Mouse (Mus musculus): ENCODE results near the gene Cadm4. TPM values are rescaled to one million over a fixed set of nuclear protein-coding genes. Genes with fewer than 3 reads are reported as not detected.

Gene Cadm4
- total and polyA plus RNA-seq, 3 experiments, result 0.16 to 0.59 (median 0.36) TPM

DNA sequence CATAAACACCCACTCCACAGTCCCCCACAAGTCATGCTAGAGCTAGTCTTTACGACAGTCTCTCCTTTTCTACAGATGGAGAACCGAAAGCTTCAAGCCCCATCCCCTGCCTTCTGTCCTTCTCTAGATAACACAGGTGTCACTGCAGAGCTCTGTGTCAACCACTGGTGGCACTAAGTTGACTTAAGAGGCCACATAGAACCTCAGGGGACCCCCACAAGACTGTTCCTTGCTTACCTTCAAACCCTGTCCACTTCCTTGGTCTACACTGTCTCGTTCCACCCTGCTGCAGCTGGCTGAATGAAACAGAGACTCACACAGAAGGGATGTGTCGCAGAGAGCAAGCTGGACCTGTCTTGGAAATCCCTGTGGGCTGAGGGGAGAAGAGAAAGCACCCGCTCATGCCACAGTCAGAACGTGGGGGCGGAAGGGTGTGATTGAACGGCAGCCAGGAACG lies 29.9 kb upstream of the Cadm4 start, which contains the start of gene Irgc1:
Gene Irgc1 (minus strand): TSS at position 443 of the 457 bp plus-strand sequence.
- Histone ChIP-seq H3K4me2 (ENCODE audit: insufficient read depth, low read depth, poor library complexity, severe bottlenecking) (peak within 1 kb of the TSS; percentile 88), H3K4me1 (ENCODE audit: control insufficient read depth in 1 of 2, insufficient read depth in 2 of 2) (peaks cover 18 to 50% of the 10 kb centered on the region in 2 experiments), H3K27ac (ENCODE audit: insufficient read depth, low read depth) (no peak within 1 kb of the TSS), H3K9me3 (replicated peaks; ENCODE audit: low read length) (peaks cover 3% of the 10 kb centered on the region), H3K79me2 (replicated peaks; ENCODE audit: control insufficient read depth, extremely low read depth, insufficient read depth, poor library complexity, severe bottlenecking) (no peaks in the 10 kb centered on the region), H3K36me3 (replicated peaks in 1 of 2; ENCODE audit: control insufficient read depth in 1 of 2, insufficient read depth in 1 of 2, low read length in 1 of 2) (no peaks in the 10 kb centered on the region), H3K9ac (ENCODE audit: insufficient read depth, low read depth) (no peak within 1 kb of the TSS), H3K27me3 (replicated peaks) (peaks cover 48% of the 10 kb centered on the region), H3K4me3 (replicated peaks in 1 of 3; ENCODE audit: low read depth in 2 of 3, low read length in 2 of 3, poor library complexity in 1 of 3) (no peak within 1 kb of the TSS)
- peak; percentile 85 for DNase-seq (ENCODE audit: extremely low read depth)
- TF ChIP-seq EP300 (IDR thresholded peaks at IDR 0.05; ENCODE audit: low read length) (peak; percentile 84), UBTF (IDR thresholded peaks at IDR 0.05; ENCODE audit: low read depth, low read length) (no peak), SIN3A (IDR thresholded peaks at IDR 0.05; ENCODE audit: low read length) (0 out of 2 replicates have a peak, but pooled peaks have one; percentile 13), MEF2A (IDR thresholded peaks at IDR 0.05; ENCODE audit: borderline replicate concordance, low read depth, low read length) (peak; percentile 56; the same call in 1 of the 2 replicates), ZNF384 (IDR thresholded peaks at IDR 0.05; ENCODE audit: low read depth, low read length) (no peak), JUN (IDR thresholded peaks at IDR 0.05; ENCODE audit: insufficient read depth, low read depth, low read length) (no peak), MAZ (IDR thresholded peaks at IDR 0.05; ENCODE audit: low read depth, low read length) (0 out of 2 replicates have a peak, but pooled peaks have one; percentile 14), ELF1 (IDR thresholded peaks at IDR 0.05; ENCODE audit: low read depth, low read length) (no peak; the same call in 1 of the 2 replicates), TCF12 (IDR thresholded peaks at IDR 0.05; ENCODE audit: low read depth, low read length) (peak; percentile 86), MYC (IDR thresholded peaks at IDR 0.05; ENCODE audit: low read depth, low read length) (no peak), POLR2AphosphoS2 (IDR thresholded peaks at IDR 0.05; ENCODE audit: low read depth, low read length) (no peak), TBP (conservative IDR thresholded peaks at IDR 0.05; ENCODE audit: low read depth, low read length) (no peak; the same call in 1 of the 2 replicates), JUND (conservative IDR thresholded peaks at IDR 0.05; ENCODE audit: low read depth, low read length) (no peak), RCOR1 (conservative IDR thresholded peaks at IDR 0.05; ENCODE audit: low read depth, low read length) (peak; percentile 57; the same call in 1 of the 2 replicates), CHD2 (IDR thresholded peaks at IDR 0.05; ENCODE audit: low read length) (no peak), ZC3H11A (IDR thresholded peaks at IDR 0.05; ENCODE audit: low read depth, low read length) (no peak), NRF1 (IDR thresholded peaks at IDR 0.05; ENCODE audit: low read depth, low read length) (0 out of 2 replicates have a peak, but pooled peaks have one; percentile 9), HCFC1 (IDR thresholded peaks at IDR 0.05; ENCODE audit: low read depth, low read length) (no peak; the same call in 1 of the 2 replicates), CTCF (conservative IDR thresholded peaks at IDR 0.05 in 1 of 2, IDR thresholded peaks at IDR 0.05 in 1 of 2; ENCODE audit: low read depth in 2 of 2, low read length in 2 of 2) (peak in 1 of 2 experiments; percentile 47; a peak in 2 of 4 replicates), POLR2A (IDR thresholded peaks at IDR 0.05; ENCODE audit: low read depth, low read length) (no peak), USF1 (IDR thresholded peaks at IDR 0.05; ENCODE audit: low read depth, low read length) (no peak), ETS1 (conservative IDR thresholded peaks at IDR 0.05; ENCODE audit: low read depth, low read length) (peak; percentile 75), USF2 (conservative IDR thresholded peaks at IDR 0.05; ENCODE audit: low read depth, low read length) (no peak), SMC3 (IDR thresholded peaks at IDR 0.05; ENCODE audit: low read depth, low read length) (no peak), MAX (IDR thresholded peaks at IDR 0.05; ENCODE audit: low read length) (peak; percentile 43; the same call in 1 of the 2 replicates), BHLHE40 (IDR thresholded peaks at IDR 0.05; ENCODE audit: low read depth, low read length) (peak; percentile 79), IRF4 (IDR thresholded peaks at IDR 0.05; ENCODE audit: low read depth, low read length) (peak; percentile 83), PAX5 (IDR thresholded peaks at IDR 0.05; ENCODE audit: low read length) (no peak), CHD1 (IDR thresholded peaks at IDR 0.05; ENCODE audit: low read depth, low read length) (no peak), E2F4 (IDR thresholded peaks at IDR 0.05; ENCODE audit: insufficient replicate concordance, low read depth, low read length) (no peak)
- in situ Hi-C loops (cut with MboI; ENCODE audit: low pct_ligation_motif_present, low pct_unique_long_range_greater_than_20kb, low sequenced_read_pairs), result no loop called here
- dilution Hi-C loops (cut with MboI; ENCODE audit: extremely low pct_ligation_motif_present, extremely low pct_unique_long_range_greater_than_20kb, low sequenced_read_pairs), result no loop called here
